Mouse (Mus musculus): ENCODE measurements around the gene Cyth2. TPM values are rescaled to one million over a fixed set of nuclear protein-coding genes. Genes with fewer than 3 reads are reported as not detected.

Gene Cyth2
- total RNA-seq, 2 experiments from 2014 or later = 204 to 210 TPM

DNA sequence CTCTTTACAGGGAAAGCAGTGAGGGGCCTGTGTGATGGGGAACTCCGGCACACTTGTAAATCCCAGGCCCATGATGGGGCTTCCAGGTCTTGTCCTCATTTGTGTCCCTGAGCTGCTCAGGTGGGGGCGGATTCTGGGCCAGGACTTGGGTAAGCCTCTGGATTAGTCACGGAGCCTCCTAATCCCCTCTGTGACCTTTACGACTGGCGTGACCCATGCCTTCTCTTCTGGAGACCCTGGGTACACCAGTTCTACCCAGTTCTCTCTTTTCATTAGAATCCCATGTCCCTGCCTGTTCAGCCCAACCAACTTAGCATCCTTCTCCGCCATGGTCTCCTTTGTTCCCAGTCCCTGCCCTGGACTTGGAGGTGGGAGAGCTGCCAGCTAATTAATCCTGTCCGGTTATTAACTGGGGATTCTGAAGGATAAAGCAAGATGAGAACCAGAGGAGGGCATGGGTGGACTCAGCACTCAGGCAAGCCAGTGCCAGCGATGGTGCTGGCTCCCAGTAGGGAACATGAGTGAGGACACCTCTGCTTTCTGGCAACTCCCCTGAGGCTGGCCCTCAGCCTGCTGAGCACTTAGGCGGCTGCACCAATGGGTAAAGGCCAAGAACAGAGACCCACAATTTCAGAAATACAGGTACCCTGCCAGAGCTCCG is 1.1 kb upstream of the Cyth2 start:
- intact Hi-C loops (cut with DNase I) = no loop called here
- DNase-seq (ENCODE audit: low spot score in 2 of 2) = no peak

GRCm38 (mm10) chr7:45814841-45815240 is 460 bp upstream of the Cyth2 start:
- intact Hi-C loops (cut with DNase I) = no loop called here
- no peak for DNase-seq (ENCODE audit: low spot score in 2 of 2)

- intact Hi-C loops (cut with DNase I) = no loop called here
- no peak for DNase-seq (ENCODE audit: low spot score in 2 of 2)
These were observed 1.5 kb downstream of the Cyth2 start for GRCm38 (mm10) chr7:45812921-45813320.

DNA sequence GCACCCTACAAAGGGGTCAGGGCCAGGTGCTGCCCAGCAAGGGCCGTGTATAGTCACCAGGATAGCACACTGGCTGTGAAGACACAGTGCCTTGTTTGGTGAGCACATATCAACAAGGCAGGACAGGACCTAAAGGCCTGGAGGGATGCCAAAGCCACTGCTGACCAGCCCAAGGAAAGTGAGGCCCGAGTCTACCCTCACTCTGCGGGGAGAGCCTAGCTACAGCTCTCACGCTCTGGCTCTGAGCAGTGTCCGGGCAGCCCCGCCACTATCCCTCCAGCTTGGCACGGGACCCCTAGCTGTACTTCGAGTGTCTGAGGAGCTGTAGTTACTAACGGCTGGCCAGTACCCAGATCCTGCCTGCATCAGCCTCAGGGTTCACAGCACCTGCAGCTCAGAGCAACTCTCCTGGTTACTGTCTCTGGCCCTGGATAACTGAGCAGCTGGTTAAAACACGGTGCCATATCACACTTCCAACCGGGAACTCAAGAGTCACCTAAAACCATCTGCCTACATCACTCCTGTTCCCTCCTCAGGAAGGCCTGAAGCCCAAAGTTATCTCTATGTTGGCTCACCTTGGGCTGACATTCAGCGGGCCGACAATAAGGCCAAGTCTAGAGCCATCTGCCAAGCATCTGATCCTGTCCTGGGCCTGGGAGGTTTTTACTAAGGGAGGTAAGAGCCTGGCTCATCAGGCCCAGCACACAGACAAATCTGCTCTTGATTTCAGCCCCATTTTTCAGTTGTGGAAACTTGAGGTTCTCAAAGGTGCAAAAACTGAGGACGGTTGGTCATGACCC is 4.9 kb downstream of the Cyth2 start:
- intact Hi-C loops (cut with DNase I) = no loop called here
- no peak for DNase-seq (ENCODE audit: low spot score in 2 of 2)

DNA sequence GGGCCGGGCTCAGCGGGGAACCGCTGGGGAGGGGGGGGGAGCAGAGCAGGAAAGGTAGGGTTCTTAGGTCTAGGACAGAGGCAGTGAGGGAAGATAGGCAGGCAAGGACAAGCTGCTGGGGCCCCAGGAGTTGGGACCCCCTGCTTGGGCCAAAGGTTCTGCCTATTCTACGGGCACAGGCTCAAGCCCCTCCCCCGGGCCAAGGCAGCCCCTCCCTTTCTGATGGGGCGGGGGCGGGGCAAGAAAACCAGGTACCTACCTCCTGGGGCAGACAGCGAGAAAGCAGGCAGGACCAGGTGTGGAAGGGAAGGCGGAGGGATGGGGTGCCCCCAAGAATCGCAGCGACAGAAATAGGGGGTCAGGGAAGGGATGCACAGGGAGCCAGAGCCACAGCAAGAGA is 5.9 kb downstream of the Cyth2 start:
- no peak for DNase-seq (ENCODE audit: low spot score in 2 of 2)
- intact Hi-C loops (cut with DNase I) = no loop called here

- intact Hi-C loops (cut with DNase I) = no loop called here
- no peak for DNase-seq (ENCODE audit: low spot score in 2 of 2)
These were observed 8.4 kb downstream of the Cyth2 start for GRCm38 (mm10) chr7:45805941-45806340.

GRCm38 (mm10) chr7:45802551-45802950 is 11.8 kb downstream of the Cyth2 start:
- DNase-seq (ENCODE audit: low spot score in 2 of 2) = no peak
- intact Hi-C loops (cut with DNase I) = loop anchor here (5.0 kb wide), 1 partner anchor 85 kb away; the partner anchor contains the start of genes Rpl18 and Sphk2

- intact Hi-C loops (cut with DNase I) = loop anchor here (1.0 to 5.0 kb wide), 3 partner anchors 17 to 84 kb away; partner anchors contain the start of genes Rpl18, Sphk2 and Sult2b1
- peak; percentile 92 to 94 for DNase-seq (ENCODE audit: low spot score in 2 of 2)
These were observed 13.0 kb downstream of the Cyth2 start for GRCm38 (mm10) chr7:45801348-45801747.

DNA sequence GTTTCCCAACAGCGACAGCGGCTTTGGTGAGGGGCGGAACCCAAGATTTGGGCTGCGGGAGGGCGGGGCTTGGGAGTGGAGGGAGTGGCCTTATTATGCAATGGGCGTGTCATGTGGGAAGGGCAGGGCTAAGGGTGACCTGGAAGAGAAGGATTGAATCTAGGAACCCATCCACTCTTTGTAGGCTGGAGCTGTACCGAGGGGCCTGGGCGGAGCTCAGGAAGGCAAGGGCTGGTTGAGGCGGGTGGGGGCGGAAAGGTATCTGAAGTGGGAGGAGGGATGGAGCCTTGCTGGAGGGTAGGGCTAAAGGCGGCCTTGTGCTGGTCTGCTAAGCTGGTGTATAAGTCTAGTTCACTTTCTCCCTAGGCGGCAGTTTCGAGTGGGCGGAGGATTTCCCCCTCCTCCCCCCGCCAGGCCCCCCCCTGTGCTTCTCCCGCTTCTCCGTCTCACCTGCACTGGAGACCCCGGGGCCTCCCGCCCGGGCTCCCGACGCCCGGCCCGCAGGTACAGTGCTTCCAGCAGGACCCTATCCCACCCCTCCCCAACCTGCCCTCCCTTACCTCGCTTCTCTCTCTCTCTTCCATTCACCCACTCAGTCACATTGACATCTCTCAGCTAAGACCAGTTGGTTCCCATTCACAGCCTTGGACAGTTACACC is 13.7 kb downstream of the Cyth2 start:
- DNase-seq (ENCODE audit: low spot score in 2 of 2) = no peak
- intact Hi-C loops (cut with DNase I) = loop anchor here (1.0 to 5.0 kb wide), 3 partner anchors 16 to 83 kb away; partner anchors contain the start of genes Rpl18, Sphk2 and Sult2b1

GRCm38 (mm10) chr7:45800001-45800400 is 14.4 kb downstream of the Cyth2 start:
- intact Hi-C loops (cut with DNase I) = loop anchor here (2.0 to 5.0 kb wide), 2 partner anchors 15 to 83 kb away; partner anchors contain the start of genes Rpl18, Sphk2 and Sult2b1
- DNase-seq (ENCODE audit: low spot score in 2 of 2) = no peak

- no peak for DNase-seq (ENCODE audit: low spot score in 2 of 2)
- intact Hi-C loops (cut with DNase I) = no loop called here
These were observed 15.4 kb downstream of the Cyth2 start for GRCm38 (mm10) chr7:45798931-45799330.

DNA sequence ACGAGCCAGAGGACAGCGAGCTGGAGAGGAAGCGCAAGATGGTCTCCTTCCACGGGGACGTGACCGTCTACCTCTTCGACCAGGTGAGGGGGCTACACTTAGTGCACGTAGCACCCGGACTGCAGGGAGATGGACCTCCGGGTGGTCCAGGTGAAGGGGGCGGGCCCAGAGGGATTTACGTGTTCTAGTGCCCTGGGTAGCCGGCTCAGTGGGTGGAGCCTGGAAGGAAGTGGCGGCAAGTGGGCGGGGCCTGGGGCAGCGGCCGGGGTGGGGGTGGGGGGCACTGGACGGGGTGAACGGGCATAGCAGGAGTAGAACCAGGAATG is 15.9 kb downstream of the Cyth2 start:
- intact Hi-C loops (cut with DNase I) = no loop called here
- DNase-seq (ENCODE audit: low spot score in 2 of 2) = no peak

DNA sequence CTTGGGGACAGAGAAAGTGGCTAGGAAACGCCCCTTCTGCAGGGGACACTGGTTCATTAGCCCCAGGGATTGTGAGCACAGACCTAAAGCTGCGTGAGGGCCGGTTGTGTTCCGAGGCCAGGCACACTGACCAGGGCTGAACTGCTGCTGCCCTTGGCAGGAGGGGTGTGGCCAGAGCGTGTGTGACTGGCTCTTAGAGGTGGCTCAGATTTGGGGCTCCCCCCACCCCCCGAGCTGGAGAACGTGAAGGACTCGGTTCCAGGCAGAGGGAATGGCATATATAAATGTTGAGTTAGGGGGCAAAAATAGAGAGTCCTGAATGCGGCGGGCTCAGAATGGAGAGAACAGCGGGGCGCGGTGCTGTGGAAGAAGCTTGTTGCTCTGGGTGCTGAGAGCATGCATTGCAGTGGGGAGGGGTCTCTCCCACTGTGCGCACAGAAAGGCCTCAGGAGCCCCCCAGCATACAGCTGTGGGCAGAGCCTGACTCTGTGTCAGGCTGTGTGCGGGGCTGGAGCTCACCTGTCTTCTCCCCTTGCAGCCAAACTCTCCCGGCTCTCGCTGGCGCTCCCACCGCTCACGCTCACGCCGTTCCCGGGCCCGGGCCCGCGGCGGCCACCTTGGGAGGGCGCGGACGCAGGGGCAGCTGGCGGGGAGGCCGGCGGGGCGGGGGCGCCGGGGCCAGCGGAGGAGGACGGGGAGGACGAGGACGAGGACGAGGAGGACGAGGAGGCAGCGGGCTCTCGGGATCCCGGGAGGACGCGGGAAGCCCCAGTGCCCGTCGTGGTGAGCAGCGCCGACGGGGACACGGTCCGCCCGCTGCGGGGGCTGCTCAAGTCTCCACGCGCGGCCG is 16.5 kb downstream of the Cyth2 start:
- intact Hi-C loops (cut with DNase I) = no loop called here
- DNase-seq (ENCODE audit: low spot score in 2 of 2) = no peak

DNA sequence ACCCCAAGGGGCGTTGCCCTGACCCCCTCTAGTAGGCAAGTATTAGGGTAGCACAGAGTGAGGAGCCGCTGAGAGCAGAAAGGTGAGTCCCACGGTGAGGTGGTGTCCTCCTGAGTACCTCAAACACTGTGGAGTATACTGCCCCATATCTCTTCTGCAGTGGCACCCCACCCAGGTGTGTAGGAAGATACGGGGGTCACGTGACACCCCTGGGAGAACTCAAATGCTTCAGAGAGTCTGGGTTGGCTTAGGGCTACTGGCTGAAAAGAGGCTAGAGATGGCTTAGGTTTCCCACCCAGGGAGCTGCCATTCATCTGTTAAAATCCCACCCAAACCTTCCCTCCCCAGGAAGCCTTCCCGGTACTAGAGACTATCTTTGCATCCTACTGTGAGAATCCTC is 17.4 kb downstream of the Cyth2 start:
- intact Hi-C loops (cut with DNase I) = no loop called here

DNA sequence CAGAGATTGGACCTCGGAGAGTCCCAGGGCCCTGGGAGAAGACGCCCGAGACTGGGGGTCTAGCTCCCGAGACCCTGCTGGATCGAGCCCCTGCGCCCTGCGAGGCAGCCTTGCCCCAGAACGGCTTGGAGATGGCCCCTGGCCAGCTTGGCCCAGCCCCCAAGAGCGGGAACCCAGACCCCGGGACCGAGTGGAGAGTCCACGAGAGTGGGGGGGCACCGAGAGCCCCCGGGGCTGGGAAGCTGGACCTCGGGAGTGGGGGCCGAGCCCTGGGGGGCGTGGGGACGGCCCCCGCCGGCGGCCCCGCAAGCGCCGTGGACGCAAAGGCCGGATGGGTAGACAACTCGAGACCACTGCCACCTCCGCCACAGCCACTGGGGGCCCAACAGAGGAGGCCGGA is 19.4 kb downstream of the Cyth2 start:
- intact Hi-C loops (cut with DNase I) = no loop called here
- DNase-seq (ENCODE audit: low spot score in 2 of 2) = no peak

More for the DNA sequence above, 17.4 kb downstream of the Cyth2 start:
- no peak for DNase-seq (ENCODE audit: low spot score in 2 of 2)

DNA sequence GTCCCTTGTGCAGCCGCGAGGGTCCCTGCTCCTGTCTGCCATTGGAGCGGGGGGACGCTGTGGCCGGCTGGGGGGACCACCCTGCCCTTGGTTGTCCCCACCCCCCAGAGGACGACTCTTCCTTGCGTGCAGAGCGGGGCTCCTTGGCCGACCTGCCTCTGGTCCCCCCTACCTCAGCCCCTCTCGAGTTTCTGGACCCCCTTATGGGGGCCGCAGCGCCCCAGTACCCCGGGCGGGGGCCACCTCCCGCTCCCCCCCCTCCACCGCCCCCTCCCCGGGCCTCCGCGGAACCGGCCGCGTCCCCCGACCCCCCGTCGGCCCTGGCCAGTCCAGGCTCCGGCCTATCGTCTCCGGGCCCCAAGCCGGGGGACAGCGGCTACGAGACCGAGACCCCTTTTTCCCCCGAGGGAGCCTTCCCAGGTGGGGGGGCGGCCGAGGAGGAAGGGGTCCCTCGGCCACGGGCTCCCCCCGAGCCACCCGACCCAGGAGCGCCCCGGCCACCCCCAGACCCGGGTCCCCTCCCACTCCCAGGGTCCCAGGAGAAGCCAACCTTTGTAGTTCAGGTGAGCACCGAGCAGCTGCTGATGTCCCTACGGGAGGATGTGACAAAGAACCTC is 20.3 kb downstream of the Cyth2 start:
- intact Hi-C loops (cut with DNase I) = no loop called here
- DNase-seq (ENCODE audit: low spot score in 2 of 2) = no peak

DNA sequence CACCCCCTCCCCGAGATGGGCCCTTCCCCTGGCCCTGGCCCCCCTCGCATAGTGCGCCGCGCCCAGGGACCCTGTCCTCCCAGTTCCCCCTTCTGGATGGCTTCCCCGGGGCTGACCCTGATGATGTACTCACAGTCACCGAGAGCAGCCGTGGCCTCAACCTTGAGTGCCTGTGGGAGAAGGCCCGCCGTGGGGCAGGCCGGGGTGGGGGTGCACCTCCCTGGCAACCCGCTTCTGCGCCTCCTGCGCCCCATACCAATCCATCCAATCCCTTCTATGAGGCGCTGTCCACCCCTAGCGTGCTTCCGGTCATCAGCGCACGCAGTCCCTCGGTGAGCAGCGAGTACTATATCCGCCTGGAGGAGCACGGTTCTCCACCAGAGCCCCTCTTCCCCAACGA is 21.1 kb downstream of the Cyth2 start:
- intact Hi-C loops (cut with DNase I) = no loop called here
- no peak for DNase-seq (ENCODE audit: low spot score in 2 of 2)

DNA sequence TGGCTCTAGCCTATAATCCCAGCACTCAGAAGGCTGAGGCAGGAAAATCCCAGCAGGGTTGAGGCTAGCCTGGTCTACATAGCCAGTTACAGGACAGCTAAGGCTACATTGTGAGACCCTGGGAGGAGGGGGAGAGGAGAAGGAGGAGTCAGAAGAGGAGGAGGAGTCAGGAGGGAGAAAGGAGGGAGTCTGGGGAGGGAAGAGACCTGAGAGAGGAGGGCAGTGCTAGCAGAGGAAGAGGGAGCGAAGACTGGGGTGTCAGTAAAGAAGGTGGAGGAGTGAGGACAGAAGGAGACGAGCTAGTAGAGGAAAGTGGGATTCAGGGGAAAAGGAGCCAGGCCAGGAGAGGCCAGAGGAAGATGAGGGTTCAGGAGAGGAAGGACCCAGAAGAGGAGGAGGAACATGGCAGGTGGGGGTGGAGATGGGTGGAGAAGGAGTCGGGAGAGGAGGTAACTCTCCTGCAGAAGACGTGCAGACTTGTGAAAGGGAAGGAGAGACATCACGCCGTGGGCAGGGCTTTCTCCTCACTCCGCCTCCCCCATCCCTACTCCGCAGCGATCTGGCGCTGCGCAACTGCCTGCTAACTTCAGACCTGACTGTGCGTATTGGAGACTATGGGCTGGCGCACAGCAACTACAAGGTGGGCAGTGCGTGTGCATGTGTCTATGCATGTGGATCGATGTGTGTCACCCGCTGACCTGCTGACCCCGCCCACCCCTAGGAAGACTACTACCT is 22.5 kb downstream of the Cyth2 start:
- intact Hi-C loops (cut with DNase I) = no loop called here
- no peak for DNase-seq (ENCODE audit: low spot score in 2 of 2)

GRCm38 (mm10) chr7:45790721-45791120 is 23.7 kb downstream of the Cyth2 start:
- no peak for DNase-seq (ENCODE audit: low spot score in 2 of 2)
- intact Hi-C loops (cut with DNase I) = no loop called here

Measured in left cerebral cortex, postnatal 25 days (tissue).